Mouse (Mus musculus) G1E (cell line): ENCODE data around the gene Depdc1b.

Experiments used
- CTCF ChIP-seq: IDR thresholded peaks from 2 replicates; pipeline ENCODE4 v1.5.1; 2012; ENCODE audit warnings: low read depth, low read length, inconsistent platforms, mixed read lengths
- POLR2AphosphoS5 ChIP-seq: IDR thresholded peaks from 2 replicates; pipeline ENCODE4 v1.6.1; 2012; ENCODE audit warnings: low read depth, low read length, inconsistent platforms; ENCODE audit not compliant: insufficient replicate concordance
- TAL1 ChIP-seq: conservative IDR thresholded peaks from 2 replicates; pipeline ENCODE4 v1.6.1; 2012; ENCODE audit warnings: low read depth, low read length, inconsistent platforms, mixed read lengths

- no peak for TF ChIP-seq TAL1
- no peak for TF ChIP-seq CTCF
- TF ChIP-seq POLR2AphosphoS5: no peak
Measured at GRCm38 (mm10) chr13:108371352-108371921, 55.3 kb downstream of the Depdc1b start.
